Mouse (Mus musculus) limb, embryonic 11.5 days (tissue): Measurements from ENCODE around the gene Zfp652. TPM values are rescaled to one million over a fixed set of nuclear protein-coding genes. Genes with fewer than 3 reads are reported as not detected.
"Not testable (repeated sequence)": the region's sequence is repeated elsewhere in the genome, so short reads cannot be mapped to it uniquely, and the experiment has no call there.

ENCODE experiments used
- ATAC-seq: fragments of 200-750 bp; cut with Nextera tagmentation; 2 replicates; pipeline ENCODE4 v1.8.0; 2017; ENCODE audit warnings: low read depth; ENCODE audit not compliant: insufficient number of reproducible peaks, low FRiP score, low TSS enrichment
- DNase-seq: peaks from one replicate; pipeline ENCODE4 v3.0.0-alpha.2; 2015; ENCODE audit warnings: low spot score
- H3K27ac ChIP-seq: fragments of 300-500 bp; sonication (generic); replicated peaks from 2 replicates; pipeline ENCODE4 v1.5.1; 2014; ENCODE audit warnings: low read depth, mild to moderate bottlenecking, low read length
- H3K27me3 ChIP-seq: fragments of 300-500 bp; sonication (generic); 2 replicates; pipeline ENCODE4 v1.6.1; 2014; ENCODE audit warnings: mild to moderate bottlenecking, low read length, mixed read lengths; ENCODE audit not compliant: control insufficient read depth, insufficient read depth
- H3K36me3 ChIP-seq: fragments of 300-500 bp; sonication (generic); 2 replicates; pipeline ENCODE4 v1.6.1; 2014; ENCODE audit warnings: mild to moderate bottlenecking, low read length, moderate library complexity, mixed read lengths; ENCODE audit not compliant: control insufficient read depth, insufficient read depth
- H3K4me1 ChIP-seq: fragments of 300-500 bp; sonication (generic); 2 replicates; pipeline ENCODE4 v1.6.1; 2014; ENCODE audit warnings: low read length, mixed read lengths; ENCODE audit not compliant: control insufficient read depth, insufficient read depth
- H3K4me2 ChIP-seq: fragments of 300-500 bp; sonication (generic); 2 replicates; pipeline ENCODE4 v1.6.1; 2014; ENCODE audit warnings: low read depth, mild to moderate bottlenecking, moderate library complexity; ENCODE audit not compliant: severe bottlenecking
- H3K4me3 ChIP-seq: fragments of 300-500 bp; sonication (generic); 2 replicates; pipeline ENCODE4 v1.5.1; 2014; ENCODE audit warnings: low read depth, low read length
- H3K9ac ChIP-seq: fragments of 300-500 bp; sonication (generic); 2 replicates; pipeline ENCODE4 v1.6.1; 2014; ENCODE audit warnings: mild to moderate bottlenecking, low read length
- H3K9me3 ChIP-seq: fragments of 300-500 bp; sonication (generic); 2 replicates; pipeline ENCODE4 v1.6.1; 2016; ENCODE audit warnings: low read length; ENCODE audit not compliant: control insufficient read depth
- WGBS: fragments of 180-500 bp; shearing (Covaris S2); extraction: QIAGEN DNeasy Blood & Tissue Kit; methylation state at CpG from one replicate; pipeline ENCODE4 v1.1.7; 2014; 5-methylcytosine and 5-hydroxymethylcytosine counted together
- polyA plus RNA-seq: library from polyadenylated mRNA; unstranded; fragments of >200 nt; fragmentation: Nextera tagmentation; extraction: Ambion mirVana; gene quantifications from 2 replicates; pipeline ENCODE4 v1.2.1, GENCODE M21; 2014

Zfp652 gene
- polyA plus RNA-seq, 1 experiment from 2014 or later = 11.7 TPM

GRCm38 (mm10) chr11:95755137-95755536 lies 42.7 kb downstream of the Zfp652 start:
- H3K4me2 ChIP-seq, H3K9me3 ChIP-seq, H3K27me3 ChIP-seq, H3K27ac ChIP-seq, H3K9ac ChIP-seq, H3K4me3 ChIP-seq, ATAC-seq, DNase-seq, H3K4me1 ChIP-seq: not testable (repeated sequence)
- H3K36me3 ChIP-seq = peaks cover 12% of the 10 kb centered on the region
- WGBS = 96% methylated on average over 4 of the region's 4 CpGs

DNA sequence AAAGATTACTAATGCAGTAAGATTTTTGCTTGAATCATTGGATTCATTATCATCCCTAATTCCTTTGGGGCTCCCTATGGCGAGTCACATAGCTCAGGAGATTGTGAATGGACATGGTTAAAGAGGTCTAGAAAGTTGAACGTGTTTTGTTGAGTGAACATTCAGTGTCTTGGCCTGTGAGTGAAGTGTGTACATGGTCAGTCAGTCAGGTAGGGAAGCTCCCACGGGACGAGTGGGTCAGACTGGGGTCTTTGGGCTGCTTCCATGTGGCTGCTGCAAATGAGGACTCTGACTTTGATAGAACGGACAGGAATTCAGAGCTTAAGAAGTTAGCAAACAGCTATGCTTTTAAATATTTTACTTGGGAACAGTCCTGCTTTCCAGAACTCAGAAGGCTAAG lies 48.0 kb downstream of the Zfp652 start:
- ATAC-seq (no peak), DNase-seq (no peak)
- Histone ChIP-seq H3K27ac (no peak overlapping the region), H3K36me3 (peaks cover 9% of the 10 kb centered on the region; the same call in 1 of the 2 replicates), H3K4me2 (no peak overlapping the region), H3K4me3 (no peak overlapping the region), H3K4me1 (no peaks in the 10 kb centered on the region), H3K27me3 (no peaks in the 10 kb centered on the region), H3K9me3 (no peaks in the 10 kb centered on the region), H3K9ac (no peak overlapping the region)
- WGBS = 91% methylated on average over 5 of the region's 5 CpGs

DNA sequence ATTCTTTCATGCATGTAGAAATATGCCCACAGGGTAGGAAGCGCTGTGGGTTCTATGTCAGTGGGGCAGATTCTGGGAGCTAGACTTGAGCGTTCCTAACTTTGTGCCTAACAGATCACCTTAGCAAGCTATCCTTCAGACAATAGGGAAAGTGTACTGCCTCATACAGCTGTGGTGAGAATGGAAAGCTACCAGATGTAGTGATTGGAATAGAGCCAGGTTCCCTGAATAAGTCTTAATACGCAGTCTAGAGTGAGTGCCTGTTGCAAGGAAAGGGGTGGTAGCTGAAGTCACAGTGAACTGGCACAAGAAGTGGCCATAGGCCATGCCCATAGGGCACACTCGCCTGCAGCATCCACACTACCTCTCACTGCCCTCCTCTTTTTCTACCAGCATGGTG lies 50.5 kb downstream of the Zfp652 start:
- 92% methylated on average over 4 of the region's 4 CpGs for WGBS

DNA sequence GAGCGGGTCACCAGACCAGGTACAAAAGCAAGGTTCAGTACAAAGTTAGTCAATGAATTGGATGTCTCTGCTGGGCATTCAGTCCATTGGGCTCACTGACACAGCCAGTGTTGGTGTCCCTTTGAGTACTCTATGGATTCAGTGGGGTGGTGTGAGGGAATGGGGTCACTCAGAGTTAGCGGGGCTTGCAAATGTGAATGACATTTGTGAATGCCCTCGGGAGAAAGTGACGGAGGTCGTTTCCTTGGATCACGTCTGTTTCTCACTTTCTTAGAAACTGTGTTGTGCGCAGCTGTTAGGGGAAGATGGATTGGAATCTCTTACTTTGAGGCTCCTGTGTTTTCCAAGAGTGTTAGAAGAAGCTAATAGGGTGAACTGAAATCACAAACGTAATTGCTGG lies 52.3 kb downstream of the Zfp652 start:
- H3K4me1 ChIP-seq = no peaks in the 10 kb centered on the region
- no peak overlapping the region for H3K27ac ChIP-seq
- peaks cover 5% of the 10 kb centered on the region; the same call in 1 of the 2 replicates for H3K36me3 ChIP-seq
- WGBS = 78% methylated on average over 8 of the region's 8 CpGs
- DNase-seq (no peak), ATAC-seq (no peak)
- no peaks in the 10 kb centered on the region for H3K27me3 ChIP-seq
- H3K4me2 ChIP-seq = no peak overlapping the region
- H3K9me3 ChIP-seq = no peaks in the 10 kb centered on the region
- no peak overlapping the region for H3K4me3 ChIP-seq
- no peak overlapping the region for H3K9ac ChIP-seq

More for the DNA sequence above, 50.5 kb downstream of the Zfp652 start:
- no peak overlapping the region for H3K4me2 ChIP-seq
- H3K9ac ChIP-seq = no peak overlapping the region
- H3K27ac ChIP-seq = no peak overlapping the region
- DNase-seq (no peak), ATAC-seq (no peak)
- H3K27me3 ChIP-seq = no peaks in the 10 kb centered on the region
- H3K4me3 ChIP-seq = no peak overlapping the region
- H3K9me3 ChIP-seq = no peaks in the 10 kb centered on the region
- peaks cover 6% of the 10 kb centered on the region; the same call in 1 of the 2 replicates for H3K36me3 ChIP-seq
- no peaks in the 10 kb centered on the region for H3K4me1 ChIP-seq

DNA sequence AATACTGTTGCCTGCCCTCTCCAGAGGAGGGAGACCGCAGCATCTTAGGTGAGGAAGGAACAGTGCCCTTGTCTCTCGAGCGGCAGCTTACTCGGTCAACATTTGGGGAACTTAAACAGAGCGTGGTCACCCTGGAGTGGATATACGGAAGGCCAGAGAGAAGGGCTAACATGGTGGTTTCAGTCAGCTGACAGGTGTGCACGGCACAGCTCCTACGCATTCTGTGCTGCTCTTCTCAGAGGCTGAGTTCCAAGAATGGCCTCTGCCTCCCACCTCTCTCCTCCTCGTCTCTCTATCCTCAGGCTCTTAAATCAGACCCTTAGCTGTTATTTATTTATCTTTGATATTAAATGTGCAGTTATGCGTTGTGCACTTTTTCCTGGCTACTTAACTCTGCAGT lies 52.9 kb downstream of the Zfp652 start:
- H3K36me3 ChIP-seq = peaks cover 4% of the 10 kb centered on the region; the same call in 1 of the 2 replicates
- no peaks in the 10 kb centered on the region for H3K27me3 ChIP-seq
- no peaks in the 10 kb centered on the region for H3K9me3 ChIP-seq
- DNase-seq (no peak), ATAC-seq (no peak)
- H3K4me2 ChIP-seq = no peak overlapping the region
- no peak overlapping the region for H3K27ac ChIP-seq
- H3K4me1 ChIP-seq = no peaks in the 10 kb centered on the region
- no peak overlapping the region for H3K9ac ChIP-seq
- no peak overlapping the region for H3K4me3 ChIP-seq
- WGBS = 89% methylated on average over 10 of the region's 10 CpGs

DNA sequence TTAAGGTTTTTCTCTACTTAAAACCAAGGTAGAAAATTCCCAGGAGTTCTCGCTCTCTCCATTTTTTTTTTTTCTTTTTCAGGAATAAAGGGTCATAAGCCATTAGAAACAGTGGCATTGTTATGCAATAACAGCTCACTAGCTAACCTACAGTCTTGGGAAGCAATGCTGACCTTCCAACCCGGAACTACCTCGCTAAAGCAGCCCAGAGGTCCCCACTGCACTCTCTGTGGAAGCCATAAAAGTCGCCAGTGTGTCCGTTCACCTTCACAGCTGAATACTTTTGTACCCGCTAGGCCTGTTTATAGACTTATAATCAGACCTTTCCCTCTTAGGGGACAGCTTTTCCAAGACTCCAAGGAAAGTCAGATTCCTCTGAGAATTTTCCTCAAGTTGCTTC lies 55.8 kb downstream of the Zfp652 start:
- Histone ChIP-seq H3K9me3 (no peaks in the 10 kb centered on the region), H3K9ac (no peak overlapping the region), H3K4me2 (no peak overlapping the region), H3K4me1 (no peaks in the 10 kb centered on the region), H3K36me3 (peaks cover 6% of the 10 kb centered on the region; the same call in 1 of the 2 replicates), H3K27ac (no peak overlapping the region), H3K4me3 (no peak overlapping the region), H3K27me3 (no peaks in the 10 kb centered on the region)
- WGBS = 69% methylated on average over 6 of the region's 6 CpGs
- DNase-seq = no peak
- ATAC-seq = no peak

GRCm38 (mm10) chr11:95769208-95769607 lies 56.7 kb downstream of the Zfp652 start:
- 91% methylated on average over 10 of the region's 10 CpGs for WGBS
- H3K9me3 ChIP-seq = no peaks in the 10 kb centered on the region
- H3K36me3 ChIP-seq = peaks cover 2% of the 10 kb centered on the region; the same call in 1 of the 2 replicates

DNA sequence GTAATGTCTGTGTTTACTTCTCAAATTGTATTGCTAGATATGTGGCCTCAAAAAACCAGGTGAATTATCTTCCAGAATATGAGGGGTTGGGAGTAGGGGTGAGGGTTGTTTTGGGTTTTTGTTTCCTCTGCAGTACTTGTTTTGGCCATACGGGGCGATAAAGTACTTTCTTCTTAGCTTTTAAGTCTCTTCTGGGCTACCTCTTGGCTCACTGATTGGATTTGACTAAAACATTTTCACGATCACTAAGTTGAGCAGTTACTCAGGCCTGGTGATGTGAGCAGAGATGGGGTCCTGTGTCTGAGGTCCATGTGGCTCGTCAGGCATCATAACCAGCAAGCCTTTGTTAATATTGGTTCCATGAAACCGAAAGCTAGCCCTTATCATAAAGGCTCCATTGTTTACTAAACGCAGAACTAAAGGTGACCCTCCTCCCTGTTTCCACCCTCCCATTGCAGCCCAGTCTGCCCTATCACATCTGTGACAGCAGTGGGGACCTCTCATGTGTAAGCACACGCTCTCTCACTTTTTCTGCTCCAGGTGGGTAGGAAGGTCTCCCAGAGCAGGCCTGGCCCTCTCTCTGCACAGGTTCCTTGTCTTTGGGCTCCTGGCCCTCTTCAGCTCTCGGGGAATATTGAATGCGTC lies 58.4 kb downstream of the Zfp652 start:
- H3K27ac ChIP-seq = no peak overlapping the region
- ATAC-seq = no peak
- no peaks in the 10 kb centered on the region for H3K9me3 ChIP-seq
- H3K27me3 ChIP-seq = no peaks in the 10 kb centered on the region
- H3K4me3 ChIP-seq = no peak overlapping the region
- no peaks in the 10 kb centered on the region for H3K4me1 ChIP-seq
- no peak overlapping the region for H3K9ac ChIP-seq
- DNase-seq = no peak
- no peak overlapping the region for H3K4me2 ChIP-seq
- WGBS = 68% methylated on average over 9 of the region's 9 CpGs
- peaks cover 2% of the 10 kb centered on the region; the same call in 1 of the 2 replicates for H3K36me3 ChIP-seq

More at GRCm38 (mm10) chr11:95769208-95769607, 56.7 kb downstream of the Zfp652 start:
- H3K27me3 ChIP-seq = no peaks in the 10 kb centered on the region
- no peaks in the 10 kb centered on the region for H3K4me1 ChIP-seq
- no peak overlapping the region for H3K4me3 ChIP-seq
- ATAC-seq (no peak), DNase-seq (no peak)
- H3K4me2 ChIP-seq = no peak overlapping the region
- H3K27ac ChIP-seq = no peak overlapping the region
- no peak overlapping the region for H3K9ac ChIP-seq

DNA sequence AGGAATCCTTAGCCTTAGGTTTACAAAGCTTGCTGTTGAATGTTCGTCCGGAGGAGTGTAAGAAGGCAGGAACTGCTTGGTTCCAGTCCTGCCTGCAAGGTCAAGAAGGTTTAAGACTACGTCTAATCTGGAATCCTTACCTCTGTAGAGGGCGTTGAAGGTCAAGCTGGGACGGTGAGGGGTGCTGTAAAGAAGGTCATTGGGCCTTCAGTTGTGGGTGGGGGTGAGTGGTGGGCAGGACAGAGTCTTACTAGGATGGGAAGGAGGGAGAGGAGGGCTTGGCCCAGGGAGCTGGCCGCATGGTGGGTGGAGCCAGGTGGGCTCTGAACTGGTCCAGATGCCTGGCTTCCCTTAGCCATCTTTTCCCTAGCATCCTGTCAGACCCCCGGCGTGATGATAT lies 59.2 kb downstream of the Zfp652 start:
- Histone ChIP-seq H3K4me3 (no peak overlapping the region), H3K4me1 (no peaks in the 10 kb centered on the region), H3K4me2 (no peak overlapping the region), H3K9ac (no peak overlapping the region), H3K27me3 (no peaks in the 10 kb centered on the region), H3K9me3 (no peaks in the 10 kb centered on the region), H3K36me3 (peaks cover 2% of the 10 kb centered on the region; the same call in 1 of the 2 replicates), H3K27ac (no peak overlapping the region)
- ATAC-seq (no peak), DNase-seq (no peak)
- 86% methylated on average over 8 of the region's 8 CpGs for WGBS
